Mouse (Mus musculus) liver, adult 10 weeks (tissue): ENCODE data around the gene Mipep. TPM values are rescaled to one million over a fixed set of nuclear protein-coding genes. Genes with fewer than 3 reads are reported as not detected.

Experiments
- polyA plus RNA-seq: library from polyadenylated mRNA; stranded (reverse); fragments of 350-450 nt; fragmentation: Illumina TruSeq; extraction: RNeasy Lipid Tissue Mini Kit (QIAGEN cat#74804); gene quantifications from one replicate; pipeline ENCODE4 v1.2.3, GENCODE M21; 2014; ENCODE audit warnings: low read depth, low replicate concordance

Mipep gene
- polyA plus RNA-seq: 30.9 TPM

DNA sequence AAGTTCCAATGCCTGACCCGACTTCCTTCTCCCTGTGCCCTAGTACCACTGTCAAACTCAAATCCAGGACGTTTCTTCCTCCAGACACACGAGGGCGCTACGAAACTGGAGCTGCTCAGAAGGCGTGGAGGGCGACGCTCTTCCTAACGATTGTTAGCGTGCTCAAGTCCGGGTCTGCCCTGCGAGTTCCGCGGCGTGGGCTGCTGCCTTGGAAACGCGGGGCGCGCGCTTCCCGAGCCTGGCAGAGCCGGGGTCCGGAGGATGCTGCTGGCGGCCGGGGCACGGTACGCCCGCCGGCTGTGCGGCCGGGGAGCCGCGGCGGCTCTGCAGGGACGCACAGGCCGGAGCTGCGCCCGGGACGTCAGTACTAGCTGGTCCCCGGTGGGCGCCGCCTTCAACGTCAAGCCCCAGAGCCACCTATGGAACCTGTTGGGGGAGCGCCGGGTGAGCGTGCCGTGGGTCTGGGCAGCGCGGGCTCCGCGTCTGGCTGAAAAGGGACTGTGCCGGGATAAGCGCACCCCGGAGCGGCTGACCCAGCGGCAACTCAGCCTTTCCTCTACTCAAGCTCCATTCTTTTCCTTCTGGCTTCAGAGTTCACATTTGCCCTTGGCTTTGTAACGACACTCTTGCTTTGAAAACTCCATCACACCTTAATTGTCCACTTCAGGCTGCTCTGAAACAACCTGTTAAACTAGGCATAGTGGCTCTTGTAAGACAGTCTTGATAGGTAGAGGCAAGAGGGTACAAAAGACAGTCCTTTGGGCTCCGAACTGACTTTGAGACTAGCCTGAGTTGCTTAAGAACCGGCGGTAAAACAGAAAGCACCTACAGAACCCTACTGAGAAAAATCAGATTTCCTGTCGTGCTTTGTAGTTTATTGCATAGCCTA is at the start of gene Mipep:
Gene Mipep, plus strand, starts transcription at position 147 of the 889 bp plus-strand sequence.

DNA sequence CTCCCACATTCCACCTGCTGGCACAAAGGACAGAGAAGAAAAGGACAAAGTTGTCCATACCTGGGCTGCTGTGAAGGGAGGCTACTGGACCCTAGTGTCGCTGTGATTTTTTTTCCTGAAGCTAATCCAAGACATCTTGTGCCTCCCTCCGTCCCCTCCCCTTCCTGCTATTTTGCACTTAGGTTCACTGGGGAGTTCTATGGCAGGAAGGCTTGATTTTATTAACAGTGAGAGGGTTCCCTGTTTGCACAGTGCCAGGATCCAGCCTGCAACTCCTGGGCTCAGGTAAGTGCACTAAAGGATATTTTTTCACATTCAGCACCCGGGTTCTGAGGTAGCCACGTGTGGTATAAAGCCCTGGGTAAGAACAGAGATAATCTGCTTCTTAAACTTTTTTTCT is 16.5 kb upstream of the Mipep start, which contains the start of gene C1qtnf9:
Gene C1qtnf9, plus strand, starts transcription at position 251 of the 400 bp plus-strand sequence.

Other genes with a start within 250 kb of the Mipep start
- gene Spata13, start 150.6 kb upstream of the Mipep start, polyA plus RNA-seq: 7.9 TPM
- 0.21 TPM for gene C1qtnf9, start 16.4 kb upstream of the Mipep start, polyA plus RNA-seq